Mouse (Mus musculus): ENCODE measurements around the gene Radil. TPM values are rescaled to one million over a fixed set of nuclear protein-coding genes. Genes with fewer than 3 reads are reported as not detected.

The Radil gene
- total and polyA plus RNA-seq, 3 experiments: not detected

GRCm38 (mm10) chr5:142546344-142546743 lies 4.6 kb downstream of the Radil start:
- DNase-seq (ENCODE audit: extremely low read depth): no peak
- Histone ChIP-seq H3K4me2 (ENCODE audit: insufficient read depth, low read depth, poor library complexity, severe bottlenecking) (no peak overlapping the region), H3K4me1 (ENCODE audit: control insufficient read depth in 1 of 2, insufficient read depth in 2 of 2) (no peaks in the 10 kb centered on the region), H3K27ac (ENCODE audit: insufficient read depth, low read depth) (no peak overlapping the region), H3K79me2 (replicated peaks; ENCODE audit: control insufficient read depth, extremely low read depth, insufficient read depth, poor library complexity, severe bottlenecking) (no peaks in the 10 kb centered on the region), H3K36me3 (replicated peaks in 1 of 2; ENCODE audit: control insufficient read depth in 1 of 2, insufficient read depth in 1 of 2, low read length in 1 of 2) (no peaks in the 10 kb centered on the region), H3K9ac (ENCODE audit: insufficient read depth, low read depth) (no peak overlapping the region), H3K9me3 (replicated peaks; ENCODE audit: low read length) (peaks cover 10% of the 10 kb centered on the region), H3K4me3 (replicated peaks in 1 of 3; ENCODE audit: low read depth in 2 of 3, low read length in 2 of 3, poor library complexity in 1 of 3) (no peak overlapping the region), H3K27me3 (replicated peaks) (no peaks in the 10 kb centered on the region)
- TF ChIP-seq ELF1 (IDR thresholded peaks at IDR 0.05; ENCODE audit: low read depth, low read length) (no peak), PAX5 (IDR thresholded peaks at IDR 0.05; ENCODE audit: low read length) (no peak), RAD21 (IDR thresholded peaks at IDR 0.05; ENCODE audit: low read depth, low read length) (no peak), CHD2 (IDR thresholded peaks at IDR 0.05; ENCODE audit: low read length) (no peak), ZNF384 (IDR thresholded peaks at IDR 0.05; ENCODE audit: low read depth, low read length) (no peak), JUN (IDR thresholded peaks at IDR 0.05; ENCODE audit: insufficient read depth, low read depth, low read length) (no peak), USF1 (IDR thresholded peaks at IDR 0.05; ENCODE audit: low read depth, low read length) (no peak)
- dilution Hi-C loops (cut with MboI; ENCODE audit: extremely low pct_ligation_motif_present, extremely low pct_unique_long_range_greater_than_20kb, low sequenced_read_pairs) (no loop called here), in situ Hi-C loops (cut with MboI; ENCODE audit: low pct_ligation_motif_present, low pct_unique_long_range_greater_than_20kb, low sequenced_read_pairs) (no loop called here)

- DNase-seq (ENCODE audit: extremely low read depth): no peak
- H3K4me2 ChIP-seq (ENCODE audit: insufficient read depth, low read depth, poor library complexity, severe bottlenecking): no peak overlapping the region
- H3K27ac ChIP-seq (ENCODE audit: insufficient read depth, low read depth): no peak overlapping the region
- no peaks in the 10 kb centered on the region for H3K4me1 ChIP-seq (ENCODE audit: control insufficient read depth in 1 of 2, insufficient read depth in 2 of 2)
- dilution Hi-C loops (cut with MboI; ENCODE audit: extremely low pct_ligation_motif_present, extremely low pct_unique_long_range_greater_than_20kb, low sequenced_read_pairs) (no loop called here), in situ Hi-C loops (cut with MboI; ENCODE audit: low pct_ligation_motif_present, low pct_unique_long_range_greater_than_20kb, low sequenced_read_pairs) (no loop called here)
- H3K27me3 ChIP-seq (replicated peaks): no peaks in the 10 kb centered on the region
- no peak overlapping the region for H3K4me3 ChIP-seq (replicated peaks in 1 of 3; ENCODE audit: low read depth in 2 of 3, low read length in 2 of 3, poor library complexity in 1 of 3)
- no peaks in the 10 kb centered on the region for H3K79me2 ChIP-seq (replicated peaks; ENCODE audit: control insufficient read depth, extremely low read depth, insufficient read depth, poor library complexity, severe bottlenecking)
- H3K9me3 ChIP-seq (replicated peaks; ENCODE audit: low read length): no peaks in the 10 kb centered on the region
- H3K36me3 ChIP-seq (replicated peaks in 1 of 2; ENCODE audit: control insufficient read depth in 1 of 2, insufficient read depth in 1 of 2, low read length in 1 of 2): no peaks in the 10 kb centered on the region
- no peak for TF ChIP-seq JUND (conservative IDR thresholded peaks at IDR 0.05; ENCODE audit: low read depth, low read length)
- TF ChIP-seq JUN (IDR thresholded peaks at IDR 0.05; ENCODE audit: insufficient read depth, low read depth, low read length): no peak
- no peak for TF ChIP-seq SIN3A (IDR thresholded peaks at IDR 0.05; ENCODE audit: low read length)
- TF ChIP-seq MYC (IDR thresholded peaks at IDR 0.05; ENCODE audit: low read depth, low read length): no peak
- TF ChIP-seq HCFC1 (IDR thresholded peaks at IDR 0.05; ENCODE audit: low read depth, low read length): no peak
- TF ChIP-seq NRF1 (IDR thresholded peaks at IDR 0.05; ENCODE audit: low read depth, low read length): no peak
- no peak for TF ChIP-seq ELF1 (IDR thresholded peaks at IDR 0.05; ENCODE audit: low read depth, low read length)
- no peak for TF ChIP-seq PAX5 (IDR thresholded peaks at IDR 0.05; ENCODE audit: low read length)
- no peak for TF ChIP-seq ZNF384 (IDR thresholded peaks at IDR 0.05; ENCODE audit: low read depth, low read length)
- H3K9ac ChIP-seq (ENCODE audit: insufficient read depth, low read depth): no peak overlapping the region
These were observed 5.7 kb downstream of the Radil start for GRCm38 (mm10) chr5:142545014-142545795.

DNA sequence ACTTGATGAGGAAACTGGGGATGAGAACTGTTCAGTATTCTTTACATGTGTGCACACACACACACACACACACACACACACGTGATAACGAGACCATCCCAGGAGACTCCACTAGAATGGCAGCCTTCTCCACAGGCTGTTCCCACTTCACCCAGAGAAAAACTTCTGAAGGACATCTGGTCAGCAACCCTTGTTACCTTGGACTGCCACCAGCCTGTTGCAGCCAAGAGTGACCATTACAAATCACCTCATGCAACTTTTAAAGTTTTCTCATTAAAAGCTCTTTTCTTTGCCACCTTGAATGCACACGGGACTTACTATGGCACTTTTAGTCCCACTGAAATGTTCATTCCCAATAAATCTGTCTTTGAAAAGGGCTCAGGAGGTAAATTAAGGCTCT lies 13.6 kb downstream of the Radil start:
- in situ Hi-C loops (cut with MboI; ENCODE audit: low pct_ligation_motif_present, low pct_unique_long_range_greater_than_20kb, low sequenced_read_pairs) (no loop called here), dilution Hi-C loops (cut with MboI; ENCODE audit: extremely low pct_ligation_motif_present, extremely low pct_unique_long_range_greater_than_20kb, low sequenced_read_pairs) (no loop called here)
- Histone ChIP-seq H3K9ac (ENCODE audit: insufficient read depth, low read depth) (no peak overlapping the region), H3K79me2 (replicated peaks; ENCODE audit: control insufficient read depth, extremely low read depth, insufficient read depth, poor library complexity, severe bottlenecking) (no peaks in the 10 kb centered on the region), H3K4me1 (ENCODE audit: control insufficient read depth in 1 of 2, insufficient read depth in 2 of 2) (peaks cover 9 to 26% of the 10 kb centered on the region in 2 experiments), H3K36me3 (replicated peaks in 1 of 2; ENCODE audit: control insufficient read depth in 1 of 2, insufficient read depth in 1 of 2, low read length in 1 of 2) (no peaks in the 10 kb centered on the region), H3K27ac (ENCODE audit: insufficient read depth, low read depth) (no peak overlapping the region), H3K4me3 (replicated peaks in 1 of 3; ENCODE audit: low read depth in 2 of 3, low read length in 2 of 3, poor library complexity in 1 of 3) (no peak overlapping the region), H3K9me3 (replicated peaks; ENCODE audit: low read length) (no peaks in the 10 kb centered on the region), H3K4me2 (ENCODE audit: insufficient read depth, low read depth, poor library complexity, severe bottlenecking) (no peak overlapping the region), H3K27me3 (replicated peaks) (no peaks in the 10 kb centered on the region)
- DNase-seq (ENCODE audit: extremely low read depth): no peak
- TF ChIP-seq RAD21 (IDR thresholded peaks at IDR 0.05; ENCODE audit: low read depth, low read length): no peak
- no peak for TF ChIP-seq GABPA (IDR thresholded peaks at IDR 0.05; ENCODE audit: insufficient replicate concordance, low read depth, low read length)
- no peak for TF ChIP-seq JUND (conservative IDR thresholded peaks at IDR 0.05; ENCODE audit: low read depth, low read length)
- TF ChIP-seq HCFC1 (IDR thresholded peaks at IDR 0.05; ENCODE audit: low read depth, low read length): no peak
- no peak for TF ChIP-seq SIN3A (IDR thresholded peaks at IDR 0.05; ENCODE audit: low read length)
- no peak for TF ChIP-seq SMC3 (IDR thresholded peaks at IDR 0.05; ENCODE audit: low read depth, low read length)
- TF ChIP-seq ELF1 (IDR thresholded peaks at IDR 0.05; ENCODE audit: low read depth, low read length): no peak
- no peak for TF ChIP-seq EP300 (IDR thresholded peaks at IDR 0.05; ENCODE audit: low read length)
- TF ChIP-seq CTCF (conservative IDR thresholded peaks at IDR 0.05 in 1 of 2, IDR thresholded peaks at IDR 0.05 in 1 of 2; ENCODE audit: low read depth in 2 of 2, low read length in 2 of 2): no peak
- TF ChIP-seq ZMIZ1 (IDR thresholded peaks at IDR 0.05; ENCODE audit: low read depth, low read length): no peak
- no peak for TF ChIP-seq CHD1 (IDR thresholded peaks at IDR 0.05; ENCODE audit: low read depth, low read length)
- no peak for TF ChIP-seq BHLHE40 (IDR thresholded peaks at IDR 0.05; ENCODE audit: low read depth, low read length)
- no peak for TF ChIP-seq POLR2A (IDR thresholded peaks at IDR 0.05; ENCODE audit: low read depth, low read length)
- no peak for TF ChIP-seq UBTF (IDR thresholded peaks at IDR 0.05; ENCODE audit: low read depth, low read length)
- no peak for TF ChIP-seq MYC (IDR thresholded peaks at IDR 0.05; ENCODE audit: low read depth, low read length)
- TF ChIP-seq POLR2AphosphoS2 (IDR thresholded peaks at IDR 0.05; ENCODE audit: low read depth, low read length): no peak
- no peak for TF ChIP-seq IRF4 (IDR thresholded peaks at IDR 0.05; ENCODE audit: low read depth, low read length)
